Mouse (Mus musculus) gastrocnemius, postnatal 14 days (tissue): Measurements from ENCODE around the gene Stk24. TPM values are rescaled to one million over a fixed set of nuclear protein-coding genes. Genes with fewer than 3 reads are reported as not detected.
"Not testable (repeated sequence)": the region's sequence is repeated elsewhere in the genome, so short reads cannot be mapped to it uniquely, and the experiment has no call there.

ENCODE experiments used
- DNase-seq: peaks from one replicate; pipeline ENCODE4 v3.0.0; 2021; ENCODE audit warnings: mixed read lengths
- intact Hi-C: fragments of 180-260 bp; cut with DNase I; formaldehyde crosslinking; loops from one replicate; pipeline ENCODE4 v1.15.1; 2025; ENCODE audit warnings: low total_unique reads
- long read RNA-seq, 2 experiments: library from polyadenylated mRNA; stranded (forward); transcript quantifications; one replicate each; pipeline ENCODE4 v2.0.0; 2021
- total RNA-seq, 2 experiments: library from RNA; stranded (reverse); gene quantifications; 2 replicates each; pipeline ENCODE4 v1.2.3; 2021

Stk24 gene
- total RNA-seq: 10 to 100 TPM; 24.7 to 29.7 TPM
- long read RNA-seq, experiment 1, transcript Stk24-201 (11 exons, 2,676 nt): major isoform, 9 of 15 reads
- long read RNA-seq, experiment 1, partial matches to known transcripts: 1 of 15 reads
- long read RNA-seq, experiment 1, other reads (novel, unspliced or antisense): 5 of 15 reads
- long read RNA-seq, experiment 2, transcript Stk24-201 (11 exons, 2,676 nt): major isoform, 9 of 11 reads
- long read RNA-seq, experiment 2, partial matches to known transcripts: 1 of 11 reads
- long read RNA-seq, experiment 2, other reads (novel, unspliced or antisense): 1 of 11 reads

DNA sequence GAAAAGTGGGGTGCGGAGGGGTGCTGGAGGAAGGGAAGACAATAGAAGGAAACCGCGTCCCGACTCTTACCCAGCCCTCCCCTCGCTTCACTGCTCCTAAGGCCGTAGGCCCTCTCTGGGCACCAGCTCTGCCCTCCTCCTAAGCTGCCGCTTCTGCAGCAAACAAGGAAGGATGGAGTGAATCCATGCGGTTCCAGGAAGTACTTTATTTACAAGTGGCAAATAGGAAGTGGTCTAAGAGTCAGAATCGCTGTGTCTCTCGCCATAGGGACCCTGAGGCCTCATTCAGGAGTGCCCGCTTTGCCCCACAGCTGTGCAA is at the start of gene Stk24:
Gene Stk24 (minus strand): TSS at position 185 of the 319 bp plus-strand sequence.
- no peak for DNase-seq
- intact Hi-C loops: no loop called here

DNA sequence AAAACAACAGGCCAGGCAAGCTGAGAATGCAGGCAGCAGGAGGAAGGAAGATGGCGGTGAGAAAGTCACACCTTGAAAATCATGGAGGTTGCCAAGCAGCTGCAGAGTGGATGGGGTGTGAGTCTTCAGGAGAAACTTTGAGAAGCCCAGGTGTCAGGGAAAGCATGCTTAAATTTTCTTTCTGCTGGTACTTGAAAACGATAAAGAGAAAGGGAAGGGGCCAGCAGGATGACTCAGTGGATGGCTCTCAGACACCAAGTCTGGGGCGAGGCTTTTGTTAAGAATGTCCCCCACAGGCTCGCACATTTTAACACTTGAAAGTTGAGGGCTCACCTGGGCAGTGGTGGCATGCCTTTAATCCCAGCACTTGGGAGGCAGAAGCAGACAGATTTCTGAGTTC is 48.3 kb upstream of the Stk24 start:
- no peak for DNase-seq
- intact Hi-C loops: no loop called here

DNA sequence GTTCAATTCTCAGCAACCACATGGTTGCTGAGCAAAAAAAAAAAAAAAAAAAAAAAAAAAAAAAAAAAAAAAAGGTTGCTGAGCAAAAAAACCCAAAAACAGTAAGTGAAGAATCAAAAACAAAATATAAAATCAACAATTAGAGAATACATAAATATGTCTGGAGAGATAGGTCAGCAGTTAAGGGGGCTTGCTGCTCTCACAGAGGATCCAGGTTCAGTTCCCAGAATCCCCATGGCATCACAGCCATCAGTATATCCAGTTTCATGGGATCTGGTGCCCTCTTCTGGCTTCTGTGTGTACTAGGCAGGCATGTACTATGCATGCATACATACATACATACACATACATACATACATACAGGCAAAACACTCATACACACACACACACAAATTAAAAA is 46.9 kb upstream of the Stk24 start:
- intact Hi-C loops: no loop called here
- DNase-seq: no peak

DNA sequence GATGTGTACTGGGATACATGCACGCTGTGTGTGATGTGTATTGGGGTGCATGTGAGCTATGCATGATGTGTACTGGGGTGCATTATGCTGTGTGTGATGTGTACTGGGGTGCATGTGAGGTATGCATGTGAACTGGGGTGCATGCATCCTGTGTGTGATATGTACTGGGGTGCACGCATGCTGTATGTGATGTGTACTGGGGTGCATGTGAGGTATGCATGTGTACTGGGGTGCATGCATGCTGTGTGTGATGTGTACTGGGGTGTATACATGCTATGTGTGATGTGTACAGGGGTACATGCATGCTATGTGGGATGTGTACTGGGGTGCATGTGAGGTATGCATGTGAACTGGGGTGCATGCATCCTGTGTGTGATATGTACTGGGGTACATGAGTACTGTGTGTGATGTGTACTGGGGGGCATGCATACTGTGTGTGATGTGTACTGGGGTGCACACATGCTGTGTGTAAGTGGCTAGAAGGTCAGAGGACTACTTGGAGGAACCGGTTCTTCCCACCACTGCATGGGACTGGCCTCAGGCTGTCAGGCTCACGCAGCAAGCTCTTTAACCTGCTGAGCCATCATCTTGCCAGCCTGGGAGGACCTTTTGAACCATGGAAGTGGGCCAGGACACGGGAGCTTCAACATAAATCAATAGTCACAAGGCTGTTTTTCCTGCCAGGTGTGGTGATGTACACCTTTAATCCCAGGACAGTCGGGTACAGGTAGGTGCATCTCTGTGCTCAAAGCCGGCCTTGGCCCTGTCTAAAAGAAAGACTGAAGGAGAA is 45.4 kb upstream of the Stk24 start:
- DNase-seq: no peak
- intact Hi-C loops: no loop called here

DNA sequence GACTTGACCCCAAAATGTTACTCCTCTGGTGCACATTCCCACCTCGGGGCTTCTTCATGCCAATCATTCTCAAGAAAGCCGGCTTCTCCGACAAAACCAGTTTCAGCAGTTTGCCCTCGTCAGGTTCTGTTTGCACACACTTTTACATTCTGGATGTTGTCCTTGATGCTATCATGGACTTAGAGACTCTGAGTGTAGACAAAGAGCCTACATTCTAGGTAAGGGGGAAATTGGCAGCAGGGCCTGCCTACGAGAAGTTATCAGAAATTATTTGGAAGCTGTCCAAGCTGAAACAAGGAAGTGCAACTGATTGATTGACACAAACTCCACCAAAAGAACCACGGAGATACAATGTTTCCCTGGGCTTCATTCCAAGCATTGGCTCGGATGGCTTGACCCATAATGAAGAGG is 43.5 kb upstream of the Stk24 start:
- intact Hi-C loops: no loop called here
- no peak for DNase-seq

DNA sequence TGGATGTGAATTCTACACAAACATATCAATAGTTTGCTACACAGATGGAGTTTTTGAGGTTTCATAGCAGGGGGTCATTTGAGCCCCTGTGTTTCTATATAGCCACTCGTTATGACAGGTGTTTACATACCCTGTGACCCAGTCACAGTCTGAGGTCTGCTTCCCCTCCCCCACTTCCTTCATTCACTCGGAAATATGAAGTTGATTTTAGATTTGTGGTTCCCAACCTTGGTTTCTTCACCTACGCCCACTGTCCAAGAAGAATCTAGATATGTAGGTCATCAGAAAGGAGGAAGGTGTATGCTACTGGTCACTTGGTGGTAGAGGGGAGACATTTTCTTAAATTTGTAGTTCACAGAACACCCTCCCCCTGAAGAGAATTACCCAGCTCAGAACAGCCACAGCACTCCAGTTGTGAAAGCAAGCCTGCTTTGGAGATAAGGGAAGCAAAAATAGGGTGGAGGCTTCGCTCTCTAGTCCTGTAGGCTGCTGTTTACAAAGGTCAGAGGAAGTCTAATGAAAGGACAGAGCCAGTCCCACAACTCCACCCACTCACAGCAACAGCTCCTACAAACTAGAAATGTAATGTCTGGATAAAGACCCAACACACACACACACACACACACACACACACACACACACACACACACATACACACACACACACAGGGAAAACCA is 43.0 kb upstream of the Stk24 start:
- intact Hi-C loops: no loop called here
- no peak for DNase-seq

DNA sequence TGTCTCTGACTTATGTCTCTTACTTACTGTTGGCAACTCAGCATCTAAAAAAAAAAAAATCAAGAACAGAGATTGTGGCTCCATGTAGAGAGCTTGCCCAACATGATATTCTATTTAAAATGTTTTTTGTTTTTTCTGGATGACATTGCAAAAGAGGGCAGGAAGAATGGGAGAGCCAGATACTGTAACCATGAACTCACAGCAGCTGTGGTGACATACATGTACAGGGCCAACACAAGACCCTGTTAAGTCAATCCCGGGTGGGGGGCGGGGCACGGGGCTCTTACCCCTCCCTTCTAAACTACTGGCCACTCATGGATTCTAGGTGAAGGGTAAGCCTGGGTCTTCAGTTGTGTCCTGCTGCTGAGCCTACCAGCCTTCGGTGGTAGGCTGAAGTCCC is 42.2 kb upstream of the Stk24 start:
- intact Hi-C loops: no loop called here
- DNase-seq: no peak

DNA sequence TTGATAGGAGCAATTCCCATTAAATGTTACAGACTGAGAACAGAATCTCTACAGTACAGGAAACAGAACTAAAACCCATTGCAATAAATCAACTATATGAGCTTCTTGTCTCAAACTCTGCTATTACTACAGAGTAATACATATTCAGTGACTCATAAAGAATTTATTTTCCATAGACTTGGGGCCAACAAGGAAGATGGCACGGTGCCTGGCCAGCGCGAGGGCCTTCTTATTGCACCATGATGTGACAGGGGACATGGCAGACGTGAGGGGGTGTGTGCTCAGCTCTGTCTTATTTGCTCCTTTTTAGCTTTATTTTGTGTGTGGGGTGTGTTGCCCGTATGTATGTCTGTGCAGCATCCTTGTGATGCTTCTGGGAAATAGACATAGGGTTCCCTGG is 37.8 kb upstream of the Stk24 start:
- no peak for DNase-seq
- intact Hi-C loops: no loop called here

DNA sequence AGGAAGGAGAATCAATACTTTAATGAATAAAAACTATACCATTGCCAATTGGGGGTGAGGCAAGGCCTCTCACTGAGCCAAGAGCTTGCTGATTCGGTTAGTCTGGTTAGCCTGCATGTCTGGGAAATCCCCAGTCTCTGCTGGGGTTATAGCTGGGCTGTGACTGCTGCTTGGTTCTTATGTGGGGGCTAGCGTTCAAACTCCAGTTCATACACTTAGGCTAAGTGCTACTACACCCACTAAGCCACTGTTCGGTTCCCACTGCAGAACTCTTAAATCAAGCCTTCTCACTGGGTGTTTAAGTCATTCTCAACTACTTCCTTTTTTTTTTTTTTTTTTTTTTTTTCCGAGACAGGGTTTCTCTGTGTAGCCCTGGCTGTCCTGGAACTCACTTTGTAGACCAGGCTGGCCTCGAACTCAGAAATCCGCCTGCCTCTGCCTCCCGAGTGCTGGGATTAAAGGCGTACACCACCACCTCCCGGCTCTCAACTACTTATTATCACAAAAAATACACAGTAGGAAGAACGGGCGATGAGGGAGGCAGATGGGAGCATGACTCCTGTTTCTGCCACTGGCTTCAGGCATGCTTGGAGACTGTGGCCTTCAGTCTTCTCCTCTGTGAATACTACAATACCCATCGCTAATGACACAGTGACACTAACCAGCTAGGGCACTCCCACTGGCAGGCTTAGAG is 37.0 kb upstream of the Stk24 start:
- intact Hi-C loops: no loop called here
- DNase-seq: no peak

DNA sequence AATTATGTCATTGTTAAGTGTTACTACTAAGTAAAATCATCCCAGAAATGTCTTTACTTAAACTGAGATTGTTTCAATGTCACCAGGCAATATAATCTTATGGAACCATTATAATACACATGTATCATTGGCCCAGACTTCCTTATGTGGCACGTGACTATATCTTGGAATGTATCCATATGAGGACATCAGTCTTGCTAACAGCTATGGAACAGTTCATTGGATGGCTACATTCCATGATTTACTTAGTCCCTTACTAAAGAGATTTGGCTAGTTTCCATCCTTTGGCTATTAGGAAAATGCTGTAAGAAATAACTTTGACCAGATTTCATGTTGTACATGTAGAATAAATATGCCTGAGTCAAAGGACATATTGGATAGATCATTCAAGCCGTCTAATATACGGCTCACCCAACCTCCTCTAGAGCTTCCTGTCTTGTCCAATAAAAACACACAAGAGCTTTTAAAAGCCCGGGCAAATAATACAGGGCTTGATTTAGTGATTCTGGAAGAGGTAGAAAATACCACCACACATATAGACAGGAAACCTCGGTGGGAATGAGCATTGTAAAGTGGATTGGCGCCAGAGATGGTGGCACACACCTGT is 34.9 kb upstream of the Stk24 start:
- DNase-seq: no peak
- intact Hi-C loops: no loop called here

DNA sequence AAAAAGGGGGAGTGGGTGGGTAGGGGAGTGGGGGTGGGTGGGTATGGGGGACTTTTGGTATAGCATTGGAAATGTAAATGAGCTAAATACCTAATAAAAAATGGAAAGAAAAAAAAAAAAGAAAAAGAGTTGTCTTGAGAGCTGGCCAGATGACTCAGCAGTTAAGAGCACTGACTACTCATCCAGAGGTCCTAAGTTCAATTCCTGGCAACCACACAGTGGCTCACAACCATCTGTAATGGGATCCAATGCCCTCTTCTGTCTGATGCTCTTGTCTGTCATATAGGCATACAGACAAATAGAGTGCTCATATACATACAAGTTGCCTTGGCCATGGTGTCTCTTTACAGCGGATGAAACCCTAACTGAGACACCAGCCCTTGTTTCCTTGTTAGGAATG is 33.9 kb upstream of the Stk24 start:
- DNase-seq, intact Hi-C loops: not testable (repeated sequence)

DNA sequence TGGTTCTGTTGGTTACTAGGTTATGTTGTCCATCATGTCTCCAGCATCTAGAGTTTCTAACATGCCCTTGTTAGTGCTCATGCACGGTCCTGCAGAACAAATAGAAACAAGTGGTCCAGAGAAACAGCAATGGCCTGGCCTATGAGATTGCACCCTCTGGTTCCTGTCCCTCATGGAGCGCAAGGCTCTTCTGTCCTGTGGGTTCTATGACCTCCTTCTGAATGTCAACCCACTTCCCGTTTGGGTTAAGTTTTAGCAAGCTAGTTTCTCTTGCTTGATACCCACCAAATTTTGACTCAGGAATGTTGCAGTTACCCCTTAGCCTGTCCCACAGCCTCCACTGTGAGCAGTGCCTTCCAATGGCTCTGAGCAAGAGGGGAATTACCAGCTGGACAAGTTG is 29.1 kb upstream of the Stk24 start:
- DNase-seq: no peak
- intact Hi-C loops: no loop called here

DNA sequence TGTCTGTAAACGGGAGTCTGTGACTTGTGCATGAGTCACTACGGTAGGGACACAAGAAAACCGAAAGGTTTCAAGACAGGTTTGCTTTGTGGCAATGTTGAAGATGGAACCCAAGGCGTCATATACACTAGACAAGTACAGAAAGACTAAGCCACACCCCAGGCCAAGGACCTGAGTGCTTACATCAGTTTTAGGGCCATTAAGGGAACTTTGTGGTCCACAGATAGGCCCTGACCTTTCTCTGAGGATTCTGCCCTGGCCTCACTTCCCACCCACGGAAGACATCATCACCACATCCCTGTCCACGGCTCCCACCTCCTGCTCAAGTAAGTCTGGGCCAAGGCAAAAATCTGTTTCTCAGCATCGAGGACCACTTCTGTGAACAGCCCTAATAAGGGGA is 27.1 kb upstream of the Stk24 start:
- no peak for DNase-seq
- intact Hi-C loops: no loop called here

DNA sequence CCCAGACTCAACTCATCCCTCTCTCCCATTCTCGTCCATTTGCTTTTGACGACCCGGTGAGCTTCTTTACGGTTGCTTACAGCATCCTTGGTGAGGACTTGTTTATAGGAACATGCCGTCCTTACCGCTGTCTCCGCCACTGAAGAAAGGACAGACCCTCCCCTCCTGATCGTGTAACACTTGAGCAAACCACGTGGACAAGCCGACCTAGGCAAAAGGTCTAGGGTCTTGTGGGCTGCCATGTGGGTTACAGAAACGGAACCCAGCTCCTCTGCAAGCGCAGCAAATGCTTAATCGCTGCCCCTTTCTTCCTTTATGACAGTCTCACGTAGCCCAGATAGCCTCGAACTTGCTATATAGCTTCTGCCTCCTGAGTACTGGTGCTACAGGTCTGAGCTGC is 25.7 kb upstream of the Stk24 start:
- intact Hi-C loops: no loop called here
- no peak for DNase-seq

DNA sequence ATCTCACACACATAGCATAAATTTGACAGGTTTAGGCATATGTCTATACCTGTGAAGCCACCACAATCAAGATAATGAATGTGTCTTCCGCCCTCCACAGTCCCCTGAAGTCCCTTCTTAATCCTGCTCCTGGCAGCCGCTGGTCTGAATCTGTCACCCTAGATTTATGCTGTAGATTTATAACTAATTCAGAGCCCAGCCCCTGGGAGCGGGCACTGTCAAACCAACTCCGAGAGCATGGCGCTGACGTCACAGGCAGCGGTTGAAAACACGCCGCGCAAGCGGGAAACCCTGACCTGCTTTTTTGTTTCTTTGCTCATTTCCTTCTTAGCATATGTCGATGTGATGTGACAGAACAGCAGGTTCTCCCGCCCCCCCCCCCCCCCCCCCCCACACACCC is 25.3 kb upstream of the Stk24 start:
- intact Hi-C loops: no loop called here
- no peak for DNase-seq

DNA sequence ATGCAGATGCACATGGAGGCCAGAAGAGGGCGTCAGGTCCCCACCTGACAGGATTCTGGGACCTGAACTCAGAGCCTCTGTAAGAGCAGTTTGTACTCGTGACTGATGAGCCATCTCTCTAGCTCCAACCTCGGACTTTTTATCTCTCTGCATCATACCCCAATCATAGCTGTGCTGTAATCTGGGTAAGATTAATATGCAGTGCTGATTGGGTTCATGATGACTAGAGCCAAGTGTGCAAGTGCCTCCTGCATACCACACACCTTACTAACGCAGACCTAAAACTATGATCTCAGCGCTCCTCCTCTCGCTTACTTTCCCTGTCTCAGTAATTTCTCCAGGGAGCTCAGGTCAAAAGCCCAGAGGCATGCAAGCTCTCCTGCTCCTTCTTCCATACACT is 19.9 kb upstream of the Stk24 start:
- no peak for DNase-seq
- intact Hi-C loops: no loop called here

DNA sequence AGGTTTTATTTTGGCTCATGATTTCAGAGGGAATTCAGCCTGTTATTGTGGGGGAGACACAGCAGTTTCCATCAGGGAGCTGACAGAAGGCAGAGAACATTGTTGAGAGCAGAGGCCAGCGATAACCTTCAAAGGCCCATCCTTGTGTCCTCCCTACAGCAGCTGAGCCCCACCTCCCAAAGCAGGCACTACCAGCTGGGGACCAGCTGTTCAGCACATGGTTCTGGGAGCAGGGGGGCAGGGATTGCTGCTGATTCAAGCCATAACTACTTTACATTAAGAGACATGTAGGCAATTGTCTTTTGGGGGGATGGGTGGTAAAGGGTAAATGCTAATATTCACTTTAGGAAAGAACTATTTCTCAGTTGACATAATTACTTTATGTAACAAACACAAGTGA is 17.7 kb upstream of the Stk24 start:
- no peak for DNase-seq
- intact Hi-C loops: no loop called here

DNA sequence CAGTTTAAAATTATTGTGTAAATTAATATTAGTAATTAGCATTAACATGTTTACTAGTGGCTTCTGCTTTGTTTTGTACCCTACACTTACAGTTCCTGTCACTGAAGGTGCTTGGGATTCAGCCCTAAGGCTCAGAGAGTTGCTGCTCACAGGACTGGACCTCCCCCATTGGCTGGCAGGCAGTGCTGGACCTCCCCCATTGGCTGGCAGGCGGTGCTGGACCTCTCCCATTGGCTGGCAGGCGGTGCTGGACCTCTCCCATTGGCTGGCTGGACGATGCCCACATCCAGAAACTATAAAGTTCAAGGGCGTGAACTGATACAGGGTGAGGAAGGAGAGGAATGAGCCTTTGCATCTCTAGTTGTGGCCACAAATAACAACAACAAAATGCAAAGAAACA is 15.3 kb upstream of the Stk24 start:
- intact Hi-C loops: no loop called here

DNA sequence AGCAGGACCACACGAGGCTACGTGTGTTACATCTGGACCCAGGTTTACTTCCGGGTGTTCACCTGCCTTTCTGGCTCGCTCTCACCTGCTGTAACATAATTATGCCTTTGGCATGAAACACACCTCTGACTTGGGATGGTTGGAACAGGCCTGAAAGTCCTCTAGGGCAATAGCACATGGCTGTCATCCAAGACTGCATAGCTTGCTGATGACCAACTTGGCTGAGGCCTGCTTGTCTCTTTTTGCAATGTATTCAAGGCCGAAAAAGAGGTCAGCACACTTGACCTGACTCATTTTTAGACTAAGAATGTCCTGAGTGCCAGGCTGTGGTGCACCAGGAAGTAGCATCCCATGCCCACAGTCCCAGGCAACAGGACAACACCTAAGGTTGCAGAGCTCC is 12.1 kb upstream of the Stk24 start:
- peak; percentile 31 for DNase-seq
- intact Hi-C loops: no loop called here

More for the DNA sequence above, 15.3 kb upstream of the Stk24 start:
- DNase-seq: no peak

DNA sequence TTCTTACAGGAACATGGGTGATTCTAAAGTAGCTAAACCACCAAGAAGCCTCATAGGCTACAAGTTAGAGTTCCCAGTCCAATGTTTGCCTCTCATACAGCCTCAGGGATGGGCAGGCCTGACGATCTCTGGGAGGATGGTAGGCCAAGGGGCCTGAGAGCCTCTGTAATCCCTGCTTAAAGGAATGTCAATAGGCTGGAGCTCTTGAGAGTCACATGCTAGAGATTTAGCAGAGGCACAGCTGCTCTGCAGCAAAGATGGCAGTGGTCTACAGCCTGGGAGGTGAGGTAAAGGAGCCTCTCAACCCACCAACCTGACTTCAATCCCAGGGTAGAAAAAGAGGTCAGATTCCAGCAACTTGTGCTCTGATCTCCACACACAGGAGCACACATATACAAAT is 7.9 kb upstream of the Stk24 start:
- DNase-seq: no peak
- intact Hi-C loops: no loop called here
